Mouse (Mus musculus): ENCODE measurements at regions not wholly inside any gene's neighbourhood (a gene's known extent, or its start where the extent isn't known, plus 50 kb on each side); places are given as distances from the start of the nearest gene placed in this dataset.

GRCm38 (mm10) chr4:58670107-58670905, 116.6 kb upstream of the Lpar1 start:
- Histone ChIP-seq H3ac (ENCODE audit: control insufficient read depth, insufficient read length, low read depth) (no peak overlapping the region), H3K27me3 (ENCODE audit: control insufficient read depth, insufficient read depth, insufficient read length) (no peaks in the 10 kb centered on the region), H3K4me3 (ENCODE audit: insufficient read depth, poor library complexity, severe bottlenecking) (no peak overlapping the region), H3K36me3 (ENCODE audit: control insufficient read depth, insufficient read depth) (no peaks in the 10 kb centered on the region), H3K79me3 (ENCODE audit: low read depth) (no peaks in the 10 kb centered on the region), H3K79me2 (ENCODE audit: control insufficient read depth, insufficient read depth) (no peaks in the 10 kb centered on the region)
- TF ChIP-seq MYOD1 (IDR thresholded peaks at IDR 0.05; ENCODE audit: control insufficient read depth, insufficient read length, low read depth): no peak
- no peak for TF ChIP-seq FOSL1 (IDR thresholded peaks at IDR 0.05; ENCODE audit: insufficient read depth, low read length, poor library complexity, severe bottlenecking)
- TF ChIP-seq CEBPB (IDR thresholded peaks at IDR 0.05; ENCODE audit: low read depth): no peak
- no peak for TF ChIP-seq MAX (IDR thresholded peaks at IDR 0.05)
- TF ChIP-seq MYOG (IDR thresholded peaks at IDR 0.05; ENCODE audit: control insufficient read depth, extremely low read depth, insufficient read length): no peak
- TF ChIP-seq CTCF (IDR thresholded peaks at IDR 0.05; ENCODE audit: control insufficient read depth, insufficient read depth, insufficient read length): no peak
- TF ChIP-seq USF1 (IDR thresholded peaks at IDR 0.05; ENCODE audit: low read depth): no peak

- Histone ChIP-seq H3K27me3 (ENCODE audit: control insufficient read depth, insufficient read depth, insufficient read length) (no peaks in the 10 kb centered on the region), H3ac (ENCODE audit: control insufficient read depth, insufficient read length, low read depth) (no peak overlapping the region), H3K79me2 (ENCODE audit: control insufficient read depth, insufficient read depth) (no peaks in the 10 kb centered on the region), H3K79me3 (ENCODE audit: low read depth) (no peaks in the 10 kb centered on the region), H3K4me3 (ENCODE audit: insufficient read depth, poor library complexity, severe bottlenecking) (no peak overlapping the region), H3K36me3 (ENCODE audit: control insufficient read depth, insufficient read depth) (no peaks in the 10 kb centered on the region)
- TF ChIP-seq CTCF (IDR thresholded peaks at IDR 0.05; ENCODE audit: control insufficient read depth, insufficient read depth, insufficient read length) (no peak), CEBPB (IDR thresholded peaks at IDR 0.05; ENCODE audit: low read depth) (no peak), USF1 (IDR thresholded peaks at IDR 0.05; ENCODE audit: low read depth) (peak; percentile 23)
Measured at GRCm38 (mm10) chr4:58668368-58669153, 114.9 kb upstream of the Lpar1 start.

- Histone ChIP-seq H3K27me3 (ENCODE audit: control insufficient read depth, insufficient read depth, insufficient read length) (no peaks in the 10 kb centered on the region), H3K4me3 (ENCODE audit: insufficient read depth, poor library complexity, severe bottlenecking) (no peak overlapping the region), H3K79me2 (ENCODE audit: control insufficient read depth, insufficient read depth) (no peaks in the 10 kb centered on the region), H3ac (ENCODE audit: control insufficient read depth, insufficient read length, low read depth) (no peak overlapping the region), H3K79me3 (ENCODE audit: low read depth) (no peaks in the 10 kb centered on the region), H3K36me3 (ENCODE audit: control insufficient read depth, insufficient read depth) (no peaks in the 10 kb centered on the region)
- no peak for TF ChIP-seq USF1 (IDR thresholded peaks at IDR 0.05; ENCODE audit: low read depth)
- no peak for TF ChIP-seq CEBPB (IDR thresholded peaks at IDR 0.05; ENCODE audit: low read depth)
Measured at GRCm38 (mm10) chr4:58663628-58664205, 110.0 kb upstream of the Lpar1 start.

GRCm38 (mm10) chr4:58661781-58662293, 108.1 kb upstream of the Lpar1 start:
- Histone ChIP-seq H3K27me3 (ENCODE audit: control insufficient read depth, insufficient read depth, insufficient read length) (no peaks in the 10 kb centered on the region), H3K4me3 (ENCODE audit: insufficient read depth, poor library complexity, severe bottlenecking) (no peak overlapping the region), H3K79me2 (ENCODE audit: control insufficient read depth, insufficient read depth) (no peaks in the 10 kb centered on the region), H3ac (ENCODE audit: control insufficient read depth, insufficient read length, low read depth) (no peak overlapping the region), H3K36me3 (ENCODE audit: control insufficient read depth, insufficient read depth) (no peaks in the 10 kb centered on the region), H3K79me3 (ENCODE audit: low read depth) (no peaks in the 10 kb centered on the region)
- no peak for TF ChIP-seq FOSL1 (IDR thresholded peaks at IDR 0.05; ENCODE audit: insufficient read depth, low read length, poor library complexity, severe bottlenecking)
- no peak for TF ChIP-seq CEBPB (IDR thresholded peaks at IDR 0.05; ENCODE audit: low read depth)
- TF ChIP-seq MYOD1 (IDR thresholded peaks at IDR 0.05; ENCODE audit: control insufficient read depth, insufficient read length, low read depth): no peak
- TF ChIP-seq USF1 (IDR thresholded peaks at IDR 0.05; ENCODE audit: low read depth): no peak
- TF ChIP-seq MYOG (IDR thresholded peaks at IDR 0.05; ENCODE audit: control insufficient read depth, extremely low read depth, insufficient read length): no peak
- no peak for TF ChIP-seq CTCF (IDR thresholded peaks at IDR 0.05; ENCODE audit: control insufficient read depth, insufficient read depth, insufficient read length)
- no peak for TF ChIP-seq MAX (IDR thresholded peaks at IDR 0.05)

- Histone ChIP-seq H3K79me2 (ENCODE audit: control insufficient read depth, insufficient read depth) (no peaks in the 10 kb centered on the region), H3K36me3 (ENCODE audit: control insufficient read depth, insufficient read depth) (no peaks in the 10 kb centered on the region), H3K4me3 (ENCODE audit: insufficient read depth, poor library complexity, severe bottlenecking) (no peak overlapping the region), H3K27me3 (ENCODE audit: control insufficient read depth, insufficient read depth, insufficient read length) (no peaks in the 10 kb centered on the region), H3K79me3 (ENCODE audit: low read depth) (no peaks in the 10 kb centered on the region), H3ac (ENCODE audit: control insufficient read depth, insufficient read length, low read depth) (no peak overlapping the region)
- TF ChIP-seq USF1 (IDR thresholded peaks at IDR 0.05; ENCODE audit: low read depth): no peak
- TF ChIP-seq MYOG (IDR thresholded peaks at IDR 0.05; ENCODE audit: control insufficient read depth, extremely low read depth, insufficient read length): no peak
- TF ChIP-seq MYOD1 (IDR thresholded peaks at IDR 0.05; ENCODE audit: control insufficient read depth, insufficient read length, low read depth): no peak
- no peak for TF ChIP-seq MAX (IDR thresholded peaks at IDR 0.05)
- no peak for TF ChIP-seq CEBPB (IDR thresholded peaks at IDR 0.05; ENCODE audit: low read depth)
- no peak for TF ChIP-seq CTCF (IDR thresholded peaks at IDR 0.05; ENCODE audit: control insufficient read depth, insufficient read depth, insufficient read length)
- no peak for TF ChIP-seq FOSL1 (IDR thresholded peaks at IDR 0.05; ENCODE audit: insufficient read depth, low read length, poor library complexity, severe bottlenecking)
Measured at GRCm38 (mm10) chr4:58660511-58660910, 106.8 kb upstream of the Lpar1 start.
